Mouse (Mus musculus) megakaryocyte, adult 5-6 weeks (primary cell): ENCODE data around the gene Akr1c12. TPM values are rescaled to one million over a fixed set of nuclear protein-coding genes. Genes with fewer than 3 reads are reported as not detected.
"Not testable (repeated sequence)": the region's sequence is repeated elsewhere in the genome, so short reads cannot be mapped to it uniquely, and the experiment has no call there.

Experiments used
- ATAC-seq: 2 replicates; pipeline ENCODE4 v1.8.0; 2016; ENCODE audit warnings: mild to moderate bottlenecking, inconsistent platforms; ENCODE audit not compliant: poor library complexity, severe bottlenecking
- total RNA-seq, 2 experiments: library from RNA; stranded (forward) in 1 of 2; stranded (reverse) in 1 of 2; fragments of 153-499, 151-499 nt in 1 of 2; fragments of 221-1000, 200-1000 nt in 1 of 2; gene quantifications; 2 replicates each; pipeline versions ENCODE4 v1.2.3 to v1.2.4; 2015 to 2017

Gene Akr1c12
- total RNA-seq (2015) (0.27 TPM in 1 of 2 replicates, not detected in the other), total RNA-seq (2017) (0.51 and 0.94 TPM in 2 replicates)

GRCm38 (mm10) chr13:4279284-4279683, at the start of gene Akr1c12:
TSS of gene Akr1c12 (minus strand) at chr13:4279433.
- ATAC-seq = peak; percentile 74

DNA sequence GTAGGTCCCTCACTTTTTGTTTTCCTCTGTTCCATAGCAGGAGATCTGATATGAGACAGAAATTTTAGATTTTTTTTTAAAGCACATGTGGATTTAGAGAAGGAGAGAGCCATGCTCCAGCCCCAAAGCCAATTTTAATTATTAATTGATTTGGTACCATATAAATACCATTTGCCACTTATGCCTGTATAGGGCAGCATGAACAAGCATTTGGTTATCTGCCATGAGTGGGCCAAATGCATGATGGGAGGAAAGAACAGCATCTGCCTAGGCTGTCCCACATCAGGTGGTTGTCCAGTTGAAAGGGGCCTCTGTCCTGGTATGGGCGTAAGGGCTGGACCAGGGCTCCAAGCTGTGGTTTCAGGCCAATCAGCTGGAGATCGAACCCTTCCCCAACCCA, 39.5 kb upstream of the Akr1c12 start:
- no peak for ATAC-seq

DNA sequence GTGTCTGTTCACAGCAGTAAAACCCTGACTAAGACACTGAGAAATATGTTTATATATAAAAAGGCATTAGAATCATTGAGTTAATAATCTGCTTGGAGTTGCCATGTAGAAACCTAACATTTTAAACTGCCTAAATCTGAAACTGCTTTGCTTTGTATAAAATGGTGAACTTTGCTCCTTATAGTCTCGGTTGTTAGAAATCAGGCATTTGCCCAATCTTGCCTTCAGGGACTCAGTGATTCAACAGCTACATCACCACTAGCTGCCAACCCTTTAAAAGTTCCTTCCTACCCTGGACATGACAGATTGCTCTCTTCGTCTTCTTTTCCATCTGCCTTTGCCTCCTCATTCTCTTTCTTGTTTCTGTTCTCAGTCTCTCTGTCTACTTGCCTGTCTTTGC, 34.7 kb upstream of the Akr1c12 start:
- no peak for ATAC-seq

GRCm38 (mm10) chr13:4304861-4305565, 25.8 kb upstream of the Akr1c12 start:
- ATAC-seq = no peak

- peak; percentile 77 for ATAC-seq
These were observed 17.8 kb upstream of the Akr1c12 start for GRCm38 (mm10) chr13:4296991-4297390.

GRCm38 (mm10) chr13:4281471-4282412, 2.5 kb upstream of the Akr1c12 start:
- peak; percentile 59; the same call in 1 of the 2 replicates for ATAC-seq

DNA sequence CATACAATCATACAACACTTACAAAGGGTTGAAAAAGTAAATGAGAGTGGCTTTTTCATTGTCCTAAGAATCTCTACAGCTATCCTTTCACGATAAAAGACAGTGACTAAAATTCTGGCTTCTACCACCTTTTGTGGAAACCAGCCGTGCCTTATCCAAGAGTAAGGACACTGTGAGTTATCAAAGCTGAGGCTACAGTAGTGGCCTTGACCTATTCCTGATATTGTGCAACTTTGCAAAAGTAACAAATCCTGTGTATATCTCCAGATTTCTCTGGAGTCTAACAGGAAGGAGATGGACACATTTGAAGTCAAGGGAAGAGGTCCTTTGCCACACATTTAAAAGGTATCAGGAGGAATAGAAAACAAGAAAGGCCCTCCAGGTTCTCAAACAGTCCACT, 1.7 kb downstream of the Akr1c12 start:
- no peak for ATAC-seq

GRCm38 (mm10) chr13:4270860-4271259, 8.4 kb downstream of the Akr1c12 start:
- ATAC-seq = no peak

- not testable (repeated sequence) for ATAC-seq
These were observed 13.8 kb downstream of the Akr1c12 start for GRCm38 (mm10) chr13:4265455-4265854.

DNA sequence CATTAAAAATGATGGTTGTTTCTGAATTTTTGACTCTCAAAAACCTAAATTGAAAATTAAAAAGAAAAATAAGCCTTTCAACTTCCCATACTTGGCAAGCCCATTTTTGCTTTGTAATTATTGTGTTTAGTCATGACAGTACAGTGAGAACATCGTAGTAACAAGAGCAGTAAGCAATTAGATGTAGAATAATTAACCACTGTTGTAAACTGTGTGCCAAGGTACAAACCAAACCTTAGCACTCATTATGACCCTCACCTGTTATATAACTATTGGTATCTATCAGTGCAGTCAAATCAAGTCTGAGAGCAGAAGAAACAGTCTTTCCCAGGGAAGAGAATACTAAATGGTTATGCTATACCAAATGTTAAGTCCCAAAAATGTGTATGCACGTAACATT, 14.2 kb downstream of the Akr1c12 start:
- no peak for ATAC-seq

- no peak for ATAC-seq
These were observed 14.6 kb downstream of the Akr1c12 start for GRCm38 (mm10) chr13:4264612-4265011.

- ATAC-seq = no peak
These were observed 21.9 kb downstream of the Akr1c12 start for GRCm38 (mm10) chr13:4257349-4257748.

- not testable (repeated sequence) for ATAC-seq
These were observed 22.3 kb downstream of the Akr1c12 start for GRCm38 (mm10) chr13:4256894-4257293.

DNA sequence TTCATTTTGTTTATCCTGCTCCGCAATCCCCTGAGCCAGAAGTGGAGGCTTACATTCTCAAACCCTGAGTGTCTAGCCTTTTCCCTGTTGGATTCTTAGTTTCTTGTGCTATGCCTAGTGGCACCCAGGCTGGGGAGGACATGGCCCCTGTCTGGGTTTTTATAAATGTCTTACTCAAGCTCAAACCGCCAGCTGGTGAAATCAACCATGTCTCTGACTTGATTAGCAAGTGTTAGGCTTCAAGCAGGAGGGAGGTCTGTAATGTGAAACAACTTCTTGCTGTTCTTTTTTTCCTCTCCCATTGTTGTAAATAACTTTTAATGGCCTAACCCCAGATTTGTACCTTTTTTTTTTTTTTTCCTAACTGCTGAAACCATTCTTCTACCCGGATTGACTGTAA, 29.9 kb downstream of the Akr1c12 start:
- ATAC-seq = no peak

- ATAC-seq = no peak
These were observed 34.2 kb downstream of the Akr1c12 start for GRCm38 (mm10) chr13:4244861-4245559.

GRCm38 (mm10) chr13:4233536-4234172, 45.6 kb downstream of the Akr1c12 start:
- ATAC-seq = no peak

GRCm38 (mm10) chr13:4233135-4233534, 46.1 kb downstream of the Akr1c12 start:
- ATAC-seq = no peak

DNA sequence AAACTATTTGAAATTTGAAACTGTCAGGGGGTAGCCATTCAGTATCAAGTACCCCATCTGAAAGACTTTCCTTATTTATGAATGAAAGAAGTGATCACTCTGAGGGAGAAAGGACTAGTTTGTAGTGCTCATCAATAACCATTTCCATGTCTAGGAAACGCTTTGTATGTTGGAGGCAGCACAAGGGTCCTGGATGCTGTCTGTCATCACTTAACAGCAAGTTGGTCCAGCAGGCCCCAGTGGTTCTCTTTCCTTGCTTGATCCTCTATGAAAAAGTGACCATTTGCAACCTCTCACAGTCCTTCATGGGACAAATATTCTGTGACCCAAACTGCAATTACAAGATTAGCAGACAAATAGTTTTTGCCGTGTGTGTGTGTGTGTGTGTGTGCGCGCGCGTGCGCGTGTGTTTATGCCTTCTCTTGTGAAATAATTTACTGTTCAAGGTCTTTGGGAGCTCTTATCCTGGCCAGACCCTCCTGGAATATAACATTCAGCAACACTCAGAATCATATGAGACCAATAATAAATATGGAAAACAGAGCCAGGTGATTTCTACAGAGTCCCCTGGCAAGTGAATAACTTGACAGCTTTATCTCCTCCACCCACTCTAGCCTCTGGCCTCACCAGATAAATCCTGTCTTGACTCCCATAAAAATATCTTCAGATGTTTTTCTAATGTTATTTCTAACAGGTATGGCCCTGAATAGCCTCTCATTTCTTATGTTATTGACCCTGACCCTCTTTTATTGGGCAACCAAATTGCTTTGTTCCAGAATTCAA, 48.2 kb downstream of the Akr1c12 start:
- no peak for ATAC-seq

- ATAC-seq = no peak
These were observed 50.8 kb downstream of the Akr1c12 start, which contains the start of gene Akr1c19 for GRCm38 (mm10) chr13:4228441-4228840. TSS of gene Akr1c19 (plus strand) at chr13:4228700.
